Mouse (Mus musculus) mouse trophoblast stem cell (cell line): ENCODE measurements around the gene Ppp2ca.
"Not testable (repeated sequence)": the region's sequence is repeated elsewhere in the genome, so short reads cannot be mapped to it uniquely, and the experiment has no call there.

Experiments used
- in situ Hi-C, 2 experiments: fragments of 300-500 bp; cut with MseI, MboI; formaldehyde crosslinking; loops; 2 replicates in 1 of 2; 3 replicates in 1 of 2; pipeline ENCODE4 v1.15.1; 2025

Gene Ppp2ca

GRCm38 (mm10) chr11:52094568-52094967 lies 3.9 kb upstream of the Ppp2ca start:
- in situ Hi-C loops: no loop called here

GRCm38 (mm10) chr11:52097016-52097415 lies 1.5 kb upstream of the Ppp2ca start:
- in situ Hi-C loops: no loop called here

GRCm38 (mm10) chr11:52097596-52097995 lies 885 bp upstream of the Ppp2ca start:
- in situ Hi-C loops: no loop called here

- in situ Hi-C loops: no loop called here
Measured at GRCm38 (mm10) chr11:52099031-52099761, 715 bp downstream of the Ppp2ca start.

- in situ Hi-C loops: no loop called here
Measured at GRCm38 (mm10) chr11:52099771-52100219, 1.3 kb downstream of the Ppp2ca start.

GRCm38 (mm10) chr11:52102977-52103376 lies 4.5 kb downstream of the Ppp2ca start:
- in situ Hi-C loops: no loop called here

GRCm38 (mm10) chr11:52105503-52105902 lies 7.0 kb downstream of the Ppp2ca start:
- in situ Hi-C loops: no loop called here

GRCm38 (mm10) chr11:52106037-52106436 lies 7.6 kb downstream of the Ppp2ca start:
- in situ Hi-C loops: no loop called here

GRCm38 (mm10) chr11:52106438-52106837 lies 8.0 kb downstream of the Ppp2ca start:
- in situ Hi-C loops: no loop called here

GRCm38 (mm10) chr11:52108796-52109195 lies 10.3 kb downstream of the Ppp2ca start:
- in situ Hi-C loops: no loop called here

GRCm38 (mm10) chr11:52109421-52109820 lies 10.9 kb downstream of the Ppp2ca start:
- in situ Hi-C loops: no loop called here

- in situ Hi-C loops: no loop called here
Measured at GRCm38 (mm10) chr11:52115479-52115878, 17.0 kb downstream of the Ppp2ca start.

GRCm38 (mm10) chr11:52116117-52116516 lies 17.6 kb downstream of the Ppp2ca start:
- in situ Hi-C loops: not testable (repeated sequence)

GRCm38 (mm10) chr11:52117156-52117555 lies 18.7 kb downstream of the Ppp2ca start:
- in situ Hi-C loops: no loop called here

GRCm38 (mm10) chr11:52120415-52120814 lies 21.9 kb downstream of the Ppp2ca start:
- in situ Hi-C loops: not testable (repeated sequence)

GRCm38 (mm10) chr11:52122045-52122444 lies 23.6 kb downstream of the Ppp2ca start:
- in situ Hi-C loops: no loop called here

GRCm38 (mm10) chr11:52124468-52124867 lies 26.0 kb downstream of the Ppp2ca start:
- in situ Hi-C loops: no loop called here

GRCm38 (mm10) chr11:52127169-52127568 lies 28.7 kb downstream of the Ppp2ca start:
- in situ Hi-C loops: loop anchor here in 1 of 2 experiments (25.0 kb wide), 1 partner anchor 210 kb away; no protein-coding TSS in a partner anchor

GRCm38 (mm10) chr11:52127760-52128159 lies 29.3 kb downstream of the Ppp2ca start:
- in situ Hi-C loops: loop anchor here in 1 of 2 experiments (25.0 kb wide), 1 partner anchor 210 kb away; no protein-coding TSS in a partner anchor

- in situ Hi-C loops: loop anchor here in 1 of 2 experiments (25.0 kb wide), 1 partner anchor 209 kb away; no protein-coding TSS in a partner anchor
Measured at GRCm38 (mm10) chr11:52128316-52129061, 30.0 kb downstream of the Ppp2ca start.

GRCm38 (mm10) chr11:52129171-52129570 lies 30.7 kb downstream of the Ppp2ca start:
- in situ Hi-C loops: loop anchor here in 1 of 2 experiments (25.0 kb wide), 1 partner anchor 208 kb away; no protein-coding TSS in a partner anchor
